Mouse (Mus musculus) neural tube, embryonic 14.5 days (tissue): ENCODE results near the gene Enho. TPM values are rescaled to one million over a fixed set of nuclear protein-coding genes. Genes with fewer than 3 reads are reported as not detected.

Experiments used
- ATAC-seq: fragments of 200-750 bp; cut with Nextera tagmentation; 2 replicates; pipeline ENCODE4 v1.8.0; 2017; ENCODE audit warnings: low read depth, mild to moderate bottlenecking, moderate TSS enrichment, moderate library complexity
- H3K27ac ChIP-seq: fragments of 300-500 bp; sonication (generic); 2 replicates; pipeline ENCODE4 v1.5.1; 2014; ENCODE audit warnings: low read depth, mild to moderate bottlenecking, control low read depth, low read length, moderate library complexity, mixed read lengths
- H3K27me3 ChIP-seq: fragments of 300-500 bp; sonication (generic); 2 replicates; pipeline ENCODE4 v1.6.1; 2014; ENCODE audit warnings: low read length; ENCODE audit not compliant: control insufficient read depth, insufficient read depth
- H3K36me3 ChIP-seq: fragments of 300-500 bp; sonication (generic); 2 replicates; pipeline ENCODE4 v1.6.1; 2014; ENCODE audit warnings: low read length, mixed read lengths; ENCODE audit not compliant: control insufficient read depth, insufficient read depth
- H3K4me1 ChIP-seq: fragments of 300-500 bp; sonication (generic); 2 replicates; pipeline ENCODE4 v1.6.1; 2014; ENCODE audit warnings: low read length; ENCODE audit not compliant: control insufficient read depth, insufficient read depth
- H3K4me2 ChIP-seq: fragments of 300-500 bp; sonication (generic); 2 replicates; pipeline ENCODE4 v1.6.1; 2014; ENCODE audit warnings: mild to moderate bottlenecking, low read depth, low read length, control low read depth
- H3K4me3 ChIP-seq: fragments of 300-500 bp; sonication (generic); 2 replicates; pipeline ENCODE4 v1.5.1; 2014; ENCODE audit warnings: low read depth, low read length, control low read depth, mixed read lengths
- H3K9ac ChIP-seq: fragments of 300-500 bp; sonication (generic); replicated peaks from 2 replicates; pipeline ENCODE4 v1.6.1; 2014; ENCODE audit warnings: low read depth, mild to moderate bottlenecking, control low read depth, low read length, mixed read lengths
- H3K9me3 ChIP-seq: fragments of 300-500 bp; sonication (generic); 2 replicates; pipeline ENCODE4 v1.6.1; 2016; ENCODE audit warnings: low read length; ENCODE audit not compliant: control insufficient read depth
- WGBS: fragments of 180-500 bp; shearing (Covaris S2); extraction: QIAGEN DNeasy Blood & Tissue Kit; methylation state at CpG from one replicate; pipeline ENCODE4 v1.1.7; 2014; 5-methylcytosine and 5-hydroxymethylcytosine counted together
- polyA plus RNA-seq: library from polyadenylated mRNA; unstranded; fragments of >200 nt; fragmentation: Nextera tagmentation; extraction: Ambion mirVana; gene quantifications from 2 replicates; pipeline ENCODE4 v1.2.1, GENCODE M21; 2014

Gene Enho
- polyA plus RNA-seq, 1 experiment from 2014 or later: 134 TPM

DNA sequence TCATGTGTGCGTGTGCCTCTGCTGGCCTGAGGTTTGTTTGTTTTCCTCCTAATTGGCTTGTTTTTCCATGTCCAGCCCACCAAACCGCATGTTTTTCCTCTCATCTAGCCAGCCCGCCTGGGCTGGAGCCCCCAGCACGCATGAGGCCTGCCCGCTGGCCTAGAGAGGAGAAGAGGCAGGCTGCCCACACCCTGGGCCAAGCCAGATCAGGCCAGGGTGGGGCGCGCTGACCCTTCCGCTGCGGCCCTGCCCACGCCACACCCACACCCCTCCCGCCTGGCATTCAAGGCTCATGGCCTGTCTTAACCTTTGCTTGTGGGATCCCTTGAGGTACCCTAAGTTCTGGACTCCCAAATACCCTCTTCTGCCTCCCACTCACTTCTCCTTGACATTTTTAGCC, 26.5 kb upstream of the Enho start:
- H3K36me3 ChIP-seq: no peaks in the 10 kb centered on the region
- WGBS: 84% methylated on average over 11 of the region's 11 CpGs

GRCm38 (mm10) chr4:41665009-41665675, 25.0 kb upstream of the Enho start:
- Histone ChIP-seq H3K4me3 (no peak overlapping the region), H3K9me3 (no peaks in the 10 kb centered on the region), H3K4me2 (no peak overlapping the region), H3K27ac (no peak overlapping the region), H3K27me3 (no peaks in the 10 kb centered on the region), H3K9ac (no peak overlapping the region), H3K36me3 (no peaks in the 10 kb centered on the region), H3K4me1 (peaks cover 30% of the 10 kb centered on the region)
- ATAC-seq: 0 out of 2 replicates have a peak, but pooled peaks have one; percentile 5
- 13% methylated on average over 5 of the region's 8 CpGs for WGBS

More for the DNA sequence above, 26.5 kb upstream of the Enho start:
- Histone ChIP-seq H3K27me3 (no peaks in the 10 kb centered on the region), H3K9ac (no peak overlapping the region), H3K4me3 (no peak overlapping the region), H3K9me3 (no peaks in the 10 kb centered on the region), H3K27ac (no peak overlapping the region), H3K4me2 (no peak overlapping the region), H3K4me1 (peaks cover 32% of the 10 kb centered on the region)
- ATAC-seq: no peak

GRCm38 (mm10) chr4:41664533-41664932, 24.4 kb upstream of the Enho start:
- no peak overlapping the region for H3K27ac ChIP-seq

DNA sequence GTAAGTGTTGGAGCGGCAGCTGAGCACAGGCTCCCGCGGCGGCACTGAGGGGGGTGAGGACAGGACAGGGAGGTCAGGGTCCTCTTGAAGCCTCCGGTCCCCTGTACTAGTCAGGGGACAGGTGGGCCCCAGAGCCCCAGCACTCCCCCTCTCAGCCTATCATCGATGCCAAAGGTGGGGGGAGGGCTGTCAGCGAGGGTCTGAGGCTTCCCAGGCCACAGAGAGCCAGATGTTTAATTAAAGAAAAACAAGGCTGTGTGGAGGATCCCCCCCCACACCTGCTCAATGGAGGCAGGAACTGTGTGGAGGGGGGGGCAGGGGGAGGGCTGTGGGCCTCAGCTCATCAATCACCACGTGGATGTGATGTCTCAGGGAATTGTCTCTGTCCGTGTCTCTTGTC, 23.5 kb upstream of the Enho start:
- H3K4me2 ChIP-seq: no peak overlapping the region
- no peak overlapping the region for H3K27ac ChIP-seq
- no peaks in the 10 kb centered on the region for H3K27me3 ChIP-seq
- no peak for ATAC-seq
- H3K36me3 ChIP-seq: no peaks in the 10 kb centered on the region
- H3K4me3 ChIP-seq: no peak overlapping the region
- H3K9me3 ChIP-seq: no peaks in the 10 kb centered on the region
- no peak overlapping the region for H3K9ac ChIP-seq
- H3K4me1 ChIP-seq: peaks cover 41% of the 10 kb centered on the region
- WGBS: 40% methylated on average over 9 of the region's 9 CpGs

More at GRCm38 (mm10) chr4:41664533-41664932, 24.4 kb upstream of the Enho start:
- H3K9me3 ChIP-seq: no peaks in the 10 kb centered on the region
- peaks cover 32% of the 10 kb centered on the region for H3K4me1 ChIP-seq
- ATAC-seq: 0 out of 2 replicates have a peak, but pooled peaks have one; percentile 12
- no peak overlapping the region for H3K4me3 ChIP-seq
- 60% methylated on average over 7 of the region's 7 CpGs for WGBS
- no peaks in the 10 kb centered on the region for H3K36me3 ChIP-seq
- H3K9ac ChIP-seq: no peak overlapping the region; the same call in 1 of the 2 replicates
- no peak overlapping the region for H3K4me2 ChIP-seq
- no peaks in the 10 kb centered on the region for H3K27me3 ChIP-seq

GRCm38 (mm10) chr4:41662723-41663122, 22.6 kb upstream of the Enho start:
- ATAC-seq: no peak
- no peak overlapping the region for H3K4me2 ChIP-seq
- H3K4me3 ChIP-seq: no peak overlapping the region
- H3K36me3 ChIP-seq: 0 out of 2 replicates have a peak, but pooled peaks cover 3% of the 10 kb centered on the region
- no peaks in the 10 kb centered on the region for H3K9me3 ChIP-seq
- no peak overlapping the region for H3K27ac ChIP-seq
- H3K9ac ChIP-seq: no peak overlapping the region
- peaks cover 41% of the 10 kb centered on the region for H3K4me1 ChIP-seq
- no peaks in the 10 kb centered on the region for H3K27me3 ChIP-seq
- 61% methylated on average over 11 of the region's 11 CpGs for WGBS

DNA sequence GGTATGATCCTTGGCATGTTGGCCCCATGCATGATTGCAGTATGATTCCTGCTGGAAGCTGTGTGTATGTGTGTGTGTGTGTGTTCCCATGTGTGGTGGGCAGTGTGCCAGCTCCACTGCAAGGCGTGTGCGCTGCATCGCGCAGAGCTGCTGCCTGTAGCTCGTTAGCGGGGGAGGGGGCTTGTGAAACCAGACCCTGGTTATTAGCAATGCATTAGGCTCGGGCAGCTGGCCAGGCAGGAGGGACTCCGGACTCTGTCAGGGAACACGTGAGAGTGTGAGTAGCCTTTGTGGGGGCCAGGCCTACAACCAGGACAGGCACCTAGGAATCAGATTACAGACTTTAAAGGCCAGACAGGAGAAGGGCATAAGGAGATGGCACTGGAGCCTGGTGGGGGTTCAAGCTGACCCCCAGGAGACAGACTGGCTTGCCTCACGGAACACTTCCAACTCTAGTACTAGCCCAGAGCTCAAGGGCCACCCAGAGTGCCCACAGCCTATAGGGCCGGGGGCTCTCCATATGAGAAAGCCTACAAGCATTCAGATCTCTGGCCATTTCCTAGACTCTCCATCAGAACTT, 20.8 kb upstream of the Enho start:
- peaks cover 41% of the 10 kb centered on the region for H3K4me1 ChIP-seq
- H3K9ac ChIP-seq: no peak overlapping the region
- WGBS: 14% methylated on average over 11 of the region's 11 CpGs
- no peaks in the 10 kb centered on the region for H3K9me3 ChIP-seq
- no peak for ATAC-seq
- H3K4me2 ChIP-seq: no peak overlapping the region
- no peaks in the 10 kb centered on the region for H3K27me3 ChIP-seq
- 0 out of 2 replicates have a peak, but pooled peaks cover 3% of the 10 kb centered on the region for H3K36me3 ChIP-seq
- no peak overlapping the region; the same call in 1 of the 2 replicates for H3K27ac ChIP-seq
- no peak overlapping the region for H3K4me3 ChIP-seq

DNA sequence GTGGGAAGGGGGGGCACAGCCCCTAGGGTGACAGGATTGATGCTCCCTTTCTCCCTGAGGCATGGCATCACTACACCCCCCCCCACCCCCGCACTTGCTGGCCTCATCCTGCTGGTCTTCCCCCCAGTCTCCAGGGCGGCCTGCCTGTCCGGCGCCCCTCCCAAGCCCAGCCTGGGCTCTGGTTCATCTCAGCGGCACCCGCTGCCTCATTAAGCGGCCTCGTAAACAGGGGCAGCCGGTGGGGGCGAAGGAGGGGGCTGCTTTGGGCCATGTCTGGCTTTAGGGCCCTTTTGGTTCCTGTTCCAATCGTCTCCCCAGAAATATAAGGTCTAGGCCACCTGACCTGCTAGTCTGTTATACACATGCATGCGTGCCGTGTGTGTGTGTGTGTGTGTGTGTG, 19.4 kb upstream of the Enho start:
- no peak overlapping the region for H3K27ac ChIP-seq
- H3K4me2 ChIP-seq: no peak overlapping the region
- H3K4me3 ChIP-seq: no peak overlapping the region
- H3K27me3 ChIP-seq: no peaks in the 10 kb centered on the region
- WGBS: 44% methylated on average over 13 of the region's 13 CpGs
- 0 out of 2 replicates have a peak, but pooled peaks cover 3% of the 10 kb centered on the region for H3K36me3 ChIP-seq
- peaks cover 32% of the 10 kb centered on the region for H3K4me1 ChIP-seq
- no peak overlapping the region for H3K9ac ChIP-seq
- no peak for ATAC-seq
- no peaks in the 10 kb centered on the region for H3K9me3 ChIP-seq

DNA sequence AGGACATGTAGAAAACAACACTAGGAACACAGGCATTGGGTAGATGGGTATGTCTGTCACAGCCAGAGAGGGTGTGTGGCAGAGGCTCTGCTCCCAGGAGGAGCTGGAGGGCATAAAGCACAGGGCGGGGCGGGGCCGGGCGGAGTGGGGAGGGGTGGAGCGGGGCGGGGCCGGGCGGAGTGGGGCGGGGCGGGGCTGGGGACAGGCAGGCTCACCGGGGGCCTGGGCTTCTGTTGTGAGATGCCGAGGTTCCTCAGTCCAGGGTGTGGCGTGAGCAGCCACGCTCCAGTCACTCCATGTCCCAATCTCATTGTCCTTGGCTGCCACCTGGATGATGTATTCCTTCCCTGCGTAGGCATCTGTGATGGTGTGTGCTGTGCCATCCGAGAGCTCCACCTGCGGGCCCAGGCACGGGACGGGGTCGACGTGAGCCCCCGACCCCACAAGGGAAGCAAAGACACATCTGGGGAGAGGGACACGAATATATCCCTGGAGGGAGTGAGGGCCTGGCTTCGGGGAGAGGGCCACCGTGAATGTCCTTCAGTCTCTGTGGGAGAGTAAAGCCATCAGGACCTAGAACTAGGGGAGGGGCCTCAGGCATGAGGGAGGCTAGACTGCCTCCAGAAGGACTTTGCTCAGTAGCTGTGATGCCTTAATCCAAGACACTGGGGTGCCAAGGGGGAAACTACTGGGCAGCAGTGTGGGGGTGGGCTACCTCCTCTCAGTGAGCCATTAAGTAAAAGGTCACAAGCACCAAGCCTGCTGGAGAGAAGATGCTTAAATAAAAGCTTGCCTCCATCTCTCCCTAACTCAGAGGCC, 18.7 kb upstream of the Enho start:
- 10% methylated on average over 18 of the region's 25 CpGs for WGBS
- H3K9ac ChIP-seq: 0 out of 2 replicates have a peak overlapping the region, but pooled peaks have one; percentile 16
- no peak overlapping the region for H3K4me3 ChIP-seq
- H3K4me1 ChIP-seq: peaks cover 24% of the 10 kb centered on the region
- no peak overlapping the region for H3K4me2 ChIP-seq
- no peaks in the 10 kb centered on the region for H3K27me3 ChIP-seq
- no peaks in the 10 kb centered on the region for H3K9me3 ChIP-seq
- peak; percentile 19; the same call in 1 of the 2 replicates for ATAC-seq
- 0 out of 2 replicates have a peak, but pooled peaks cover 3% of the 10 kb centered on the region for H3K36me3 ChIP-seq
- H3K27ac ChIP-seq: no peak overlapping the region
